Mouse (Mus musculus) midbrain, embryonic 14.5 days (tissue): ENCODE results near the gene Pcsk4. TPM values are rescaled to one million over a fixed set of nuclear protein-coding genes. Genes with fewer than 3 reads are reported as not detected.

Source experiments
- ATAC-seq: fragments of 200-750 bp; cut with Nextera tagmentation; 2 replicates; pipeline ENCODE4 v1.8.0; 2017; ENCODE audit warnings: moderate number of reproducible peaks, moderate library complexity; ENCODE audit not compliant: low FRiP score, low TSS enrichment
- DNase-seq: peaks from one replicate; pipeline ENCODE4 v3.0.0-alpha.2; 2015
- H3K27ac ChIP-seq: fragments of 300-500 bp; sonication (generic); replicated peaks from 2 replicates; pipeline ENCODE4 v1.5.1; 2014; ENCODE audit warnings: mild to moderate bottlenecking, low read depth, low read length, moderate library complexity
- H3K27me3 ChIP-seq: fragments of 300-500 bp; sonication (generic); 2 replicates; pipeline ENCODE4 v1.6.1; 2014; ENCODE audit warnings: low read length, control low read depth, mixed read lengths; ENCODE audit not compliant: control insufficient read depth, insufficient read depth
- H3K36me3 ChIP-seq: fragments of 300-500 bp; sonication (generic); 2 replicates; pipeline ENCODE4 v1.6.1; 2014; ENCODE audit warnings: low read length, control low read depth; ENCODE audit not compliant: control insufficient read depth, insufficient read depth
- H3K4me1 ChIP-seq: fragments of 300-500 bp; sonication (generic); 2 replicates; pipeline ENCODE4 v1.6.1; 2014; ENCODE audit warnings: mild to moderate bottlenecking, antibody characterized with exemption, low read length, control low read depth; ENCODE audit not compliant: control insufficient read depth, insufficient read depth
- H3K4me2 ChIP-seq: fragments of 300-500 bp; sonication (generic); 2 replicates; pipeline ENCODE4 v1.6.1; 2014; ENCODE audit warnings: mild to moderate bottlenecking, low read length, moderate library complexity
- H3K4me3 ChIP-seq: fragments of 300-500 bp; sonication (generic); replicated peaks from 2 replicates; pipeline ENCODE4 v1.5.1; 2014; ENCODE audit warnings: low read depth, low read length
- H3K9ac ChIP-seq: fragments of 300-500 bp; sonication (generic); replicated peaks from 2 replicates; pipeline ENCODE4 v1.6.1; 2014; ENCODE audit warnings: mild to moderate bottlenecking, low read length, moderate library complexity
- H3K9me3 ChIP-seq: fragments of 300-500 bp; sonication (generic); 2 replicates; pipeline ENCODE4 v1.6.1; 2016; ENCODE audit warnings: low read length, control low read depth, mixed read lengths; ENCODE audit not compliant: control insufficient read depth
- WGBS: fragments of 180-500 bp; shearing (Covaris S2); extraction: QIAGEN DNeasy Blood & Tissue Kit; methylation state at CpG from one replicate; pipeline ENCODE4 v1.1.7; 2014; 5-methylcytosine and 5-hydroxymethylcytosine counted together
- polyA plus RNA-seq: library from polyadenylated mRNA; unstranded; fragments of >200 nt; fragmentation: Nextera tagmentation; extraction: Ambion mirVana; gene quantifications from 2 replicates; pipeline ENCODE4 v1.2.1, GENCODE M21; 2014

Pcsk4 gene
- polyA plus RNA-seq, 1 experiment from 2014 or later, result 2.5 TPM

DNA sequence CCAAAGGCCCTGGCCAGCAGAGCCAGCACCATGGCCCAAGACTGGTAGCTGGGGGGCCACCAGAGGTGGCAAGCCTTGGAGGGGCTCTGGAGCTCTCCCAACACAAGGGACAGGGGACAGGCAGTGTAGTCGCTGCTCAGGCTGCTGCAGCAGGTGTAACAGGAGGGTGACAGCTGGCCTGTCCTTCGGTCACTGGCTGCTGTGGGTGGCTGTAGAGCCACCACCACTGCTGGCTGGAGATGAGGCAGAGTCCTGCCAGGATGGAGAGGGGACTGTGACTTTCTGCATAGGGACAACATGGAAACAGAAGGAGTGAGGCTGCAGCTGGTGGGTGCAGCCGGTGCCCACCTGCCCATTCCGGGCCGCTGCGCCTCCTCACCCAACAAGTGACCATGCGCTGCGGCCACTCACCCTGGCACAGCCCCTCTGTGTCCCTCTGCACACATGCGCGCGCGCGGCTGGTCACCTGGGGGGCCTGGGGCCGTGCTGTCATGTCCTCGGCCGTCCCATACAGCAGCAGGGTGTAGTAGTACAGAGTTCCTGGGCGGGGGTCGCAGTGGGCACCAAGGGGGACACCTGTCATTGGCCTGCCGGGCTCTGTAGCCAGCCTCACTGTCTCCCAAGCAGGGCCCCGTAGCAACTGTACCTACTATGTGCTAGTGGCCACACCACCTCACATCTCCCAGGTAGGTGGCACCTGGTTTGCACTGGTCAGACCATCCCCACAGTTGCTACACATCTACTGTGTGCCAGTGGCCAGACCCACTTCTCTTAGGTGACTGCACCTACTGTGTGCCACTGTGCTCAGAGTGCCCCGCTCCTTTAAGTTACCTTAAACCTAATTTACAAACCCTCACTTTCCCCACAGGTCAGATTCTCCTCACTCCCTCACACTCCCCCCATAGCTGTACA lies 7.4 kb downstream of the Pcsk4 start:
- ATAC-seq (no peak), DNase-seq (no peak)
- Histone ChIP-seq H3K36me3 (peaks cover 21% of the 10 kb centered on the region), H3K9ac (no peak overlapping the region), H3K27ac (no peak overlapping the region), H3K4me3 (no peak overlapping the region), H3K4me2 (no peak overlapping the region), H3K27me3 (no peaks in the 10 kb centered on the region), H3K4me1 (peaks cover 18% of the 10 kb centered on the region), H3K9me3 (no peaks in the 10 kb centered on the region)
- 94% methylated on average over 21 of the region's 21 CpGs for WGBS

DNA sequence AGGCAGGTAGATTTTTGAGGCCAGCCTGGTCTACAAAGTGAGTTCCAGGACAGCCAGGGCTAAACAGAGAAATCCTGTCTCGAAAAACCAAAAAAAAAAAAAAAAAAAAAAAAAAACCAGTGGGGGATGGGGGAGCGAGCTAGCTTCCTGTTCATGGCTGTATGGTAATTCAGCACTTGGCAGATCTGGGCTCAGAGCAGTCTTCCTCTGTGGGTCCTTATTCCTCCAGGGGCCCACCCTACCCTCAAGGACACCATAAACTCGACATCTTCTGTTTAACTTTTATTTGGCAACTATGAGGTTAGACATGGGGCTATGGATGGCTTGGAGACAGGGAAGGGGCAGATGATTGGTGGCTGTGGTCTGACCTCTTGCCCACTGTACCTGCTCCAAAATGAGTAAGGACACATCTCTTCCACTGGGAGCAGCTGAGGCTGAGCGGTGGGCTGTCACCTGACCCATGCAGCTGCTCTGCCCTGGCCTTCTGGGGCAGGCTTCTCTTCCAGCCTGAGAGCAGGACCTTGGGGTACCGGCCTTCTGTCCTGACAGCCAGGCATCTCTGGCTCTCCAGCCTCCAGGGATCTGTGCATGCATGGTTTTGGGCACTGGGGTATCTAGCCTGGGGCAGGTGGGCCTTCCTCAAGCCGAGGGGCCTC lies 8.2 kb downstream of the Pcsk4 start:
- Histone ChIP-seq H3K4me3 (no peak overlapping the region), H3K4me2 (no peak overlapping the region)

DNA sequence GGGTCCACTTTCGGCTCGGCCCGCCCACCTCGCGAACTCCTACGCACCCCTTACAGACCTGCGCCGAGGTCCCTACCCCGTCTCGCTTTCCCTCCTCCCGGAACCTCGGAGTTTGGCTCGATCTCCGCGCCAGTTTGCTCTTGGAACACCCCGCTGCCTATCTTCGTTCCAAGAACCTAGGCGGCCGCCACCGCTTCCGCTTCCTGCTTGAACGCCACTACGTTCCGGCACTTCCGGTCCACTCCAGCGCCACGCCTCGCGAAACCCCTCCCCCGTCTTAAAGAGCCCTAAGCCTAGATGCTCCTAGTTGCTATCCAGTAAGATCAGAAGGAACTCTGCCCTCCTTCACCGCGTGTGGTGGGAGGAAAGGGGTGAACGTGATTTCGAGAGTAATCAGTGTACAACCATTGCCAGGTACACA lies 8.9 kb downstream of the Pcsk4 start, which contains the start of gene 2310011J03Rik:
TSS of gene 2310011J03Rik (minus strand) at position 198 of the 421 bp plus-strand sequence.
- H3K36me3 ChIP-seq, result peaks cover 37% of the 10 kb centered on the region
- WGBS, result under 1% methylated on average over 34 of the region's 34 CpGs
- H3K4me1 ChIP-seq, result peaks cover 18% of the 10 kb centered on the region
- peak within 1 kb of the TSS; percentile 69 for H3K4me3 ChIP-seq
- H3K9me3 ChIP-seq, result no peaks in the 10 kb centered on the region
- peak within 1 kb of the TSS; percentile 97 for H3K4me2 ChIP-seq
- peak; percentile 46; the same call in 1 of the 2 replicates for ATAC-seq
- H3K27me3 ChIP-seq, result no peaks in the 10 kb centered on the region
- H3K9ac ChIP-seq, result peak within 1 kb of the TSS; percentile 58
- H3K27ac ChIP-seq, result peak within 1 kb of the TSS; percentile 70
- peak; percentile 96 for DNase-seq

More for the DNA sequence above, 8.2 kb downstream of the Pcsk4 start:
- Histone ChIP-seq H3K4me1 (peaks cover 18% of the 10 kb centered on the region), H3K36me3 (peaks cover 29% of the 10 kb centered on the region), H3K9me3 (no peaks in the 10 kb centered on the region), H3K27ac (no peak overlapping the region), H3K27me3 (no peaks in the 10 kb centered on the region), H3K9ac (no peak overlapping the region)
- 81% methylated on average over 6 of the region's 6 CpGs for WGBS
- ATAC-seq (no peak), DNase-seq (no peak)

DNA sequence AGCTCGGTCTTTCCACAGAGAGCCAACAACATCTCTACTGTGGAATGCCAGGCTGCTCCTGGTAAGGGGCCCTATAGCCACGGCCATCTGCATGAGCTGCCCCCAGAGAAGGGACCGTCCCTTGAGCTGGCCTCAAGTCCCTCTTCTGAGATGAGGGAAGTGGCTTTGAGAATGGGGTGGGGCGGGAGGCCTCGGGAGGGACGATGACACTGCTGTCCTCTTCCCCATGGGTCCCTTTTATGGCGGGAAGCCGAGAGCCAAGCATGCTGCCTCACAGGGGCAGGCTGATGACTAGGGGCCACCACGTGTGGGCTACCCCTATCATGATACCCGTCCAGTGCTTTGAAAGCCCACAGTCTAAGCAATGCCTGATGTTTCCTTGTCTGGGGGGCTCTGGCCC lies 12.3 kb downstream of the Pcsk4 start:
- Histone ChIP-seq H3K27me3 (no peaks in the 10 kb centered on the region), H3K9me3 (no peaks in the 10 kb centered on the region), H3K4me1 (peaks cover 8% of the 10 kb centered on the region), H3K27ac (no peak overlapping the region), H3K36me3 (peaks cover 70% of the 10 kb centered on the region), H3K4me2 (no peak overlapping the region), H3K9ac (no peak overlapping the region), H3K4me3 (no peak overlapping the region)
- ATAC-seq (no peak), DNase-seq (no peak)
- WGBS, result 43% methylated on average over 10 of the region's 10 CpGs

DNA sequence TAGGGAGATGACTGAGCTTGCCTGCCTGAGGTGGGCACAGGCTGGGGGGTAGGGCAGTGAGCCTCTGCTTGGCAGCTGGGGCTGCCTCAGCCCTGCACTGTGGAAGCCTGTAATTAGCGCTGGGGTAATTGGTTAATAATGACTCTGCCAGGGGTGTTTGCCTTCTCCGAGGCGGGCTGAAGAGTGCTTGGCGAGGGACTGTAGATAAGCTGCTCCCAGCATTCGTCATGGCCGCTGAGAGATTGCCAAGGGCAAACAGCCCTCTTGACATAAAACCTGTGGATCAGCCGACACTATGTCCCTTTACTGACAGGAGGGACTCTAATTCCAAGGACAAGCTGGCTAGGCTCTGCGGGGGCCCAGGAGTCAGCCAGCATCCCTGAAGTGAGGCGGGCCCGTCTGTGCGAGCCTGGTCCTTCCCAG lies 12.9 kb downstream of the Pcsk4 start:
- 37% methylated on average over 11 of the region's 11 CpGs for WGBS
- Histone ChIP-seq H3K4me2 (no peak overlapping the region), H3K36me3 (peaks cover 77% of the 10 kb centered on the region), H3K9me3 (no peaks in the 10 kb centered on the region), H3K27ac (no peak overlapping the region), H3K4me1 (peaks cover 8% of the 10 kb centered on the region), H3K9ac (no peak overlapping the region), H3K27me3 (no peaks in the 10 kb centered on the region), H3K4me3 (no peak overlapping the region)
- no peak for ATAC-seq
- DNase-seq, result no peak

DNA sequence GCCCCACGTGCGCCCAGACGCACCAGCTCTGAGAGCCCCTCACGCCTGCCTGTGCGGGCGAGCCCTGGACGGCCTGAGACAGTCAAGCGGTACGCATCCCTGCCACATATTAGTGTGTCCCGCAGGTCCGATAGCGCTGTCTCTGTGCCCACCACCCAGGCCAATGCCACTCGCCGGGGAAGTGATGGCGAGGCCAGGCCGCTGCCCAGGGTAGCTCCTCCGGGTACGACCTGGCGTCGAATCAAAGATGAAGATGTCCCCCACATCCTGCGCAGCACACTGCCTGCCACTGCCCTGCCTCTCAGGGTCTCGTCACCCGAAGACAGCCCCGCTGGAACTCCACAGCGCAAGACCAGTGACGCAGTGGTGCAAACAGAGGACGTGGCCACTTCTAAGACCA lies 14.0 kb downstream of the Pcsk4 start:
- 57% methylated on average over 27 of the region's 27 CpGs for WGBS
- no peaks in the 10 kb centered on the region for H3K27me3 ChIP-seq
- H3K9me3 ChIP-seq, result no peaks in the 10 kb centered on the region
- no peak overlapping the region for H3K4me2 ChIP-seq
- H3K36me3 ChIP-seq, result peaks cover 87% of the 10 kb centered on the region
- ATAC-seq, result no peak
- H3K9ac ChIP-seq, result no peak overlapping the region
- no peak overlapping the region for H3K4me3 ChIP-seq
- H3K4me1 ChIP-seq, result peaks cover 8% of the 10 kb centered on the region
- DNase-seq, result no peak
- H3K27ac ChIP-seq, result no peak overlapping the region

DNA sequence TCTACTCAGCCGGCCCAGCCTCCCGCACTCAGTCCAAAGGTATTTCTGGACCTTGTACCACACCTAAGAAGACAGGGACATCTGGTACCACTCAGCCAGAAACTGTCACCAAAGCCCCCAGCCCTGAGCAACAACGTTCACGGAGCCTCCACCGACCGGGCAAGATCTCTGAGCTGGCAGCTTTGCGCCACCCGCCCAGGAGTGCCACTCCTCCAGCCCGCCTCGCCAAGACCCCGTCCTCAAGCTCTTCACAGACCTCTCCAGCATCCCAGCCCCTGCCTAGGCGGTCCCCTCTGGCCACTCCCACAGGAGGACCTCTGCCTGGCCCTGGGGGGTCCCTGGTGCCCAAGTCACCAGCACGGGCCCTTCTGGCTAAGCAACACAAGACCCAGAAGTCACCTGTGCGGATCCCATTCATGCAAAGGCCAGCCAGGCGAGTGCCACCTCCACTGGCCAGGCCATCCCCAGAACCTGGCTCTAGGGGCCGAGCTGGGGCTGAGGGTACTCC lies 14.8 kb downstream of the Pcsk4 start:
- no peak overlapping the region for H3K4me2 ChIP-seq
- WGBS, result 64% methylated on average over 16 of the region's 16 CpGs
- no peak for ATAC-seq
- no peak overlapping the region; the same call in 1 of the 2 replicates for H3K9ac ChIP-seq
- H3K9me3 ChIP-seq, result no peaks in the 10 kb centered on the region
- H3K4me3 ChIP-seq, result no peak overlapping the region
- no peak overlapping the region for H3K27ac ChIP-seq
- no peaks in the 10 kb centered on the region for H3K27me3 ChIP-seq
- H3K36me3 ChIP-seq, result peaks cover 94% of the 10 kb centered on the region
- H3K4me1 ChIP-seq, result peaks cover 3% of the 10 kb centered on the region
- DNase-seq, result no peak

DNA sequence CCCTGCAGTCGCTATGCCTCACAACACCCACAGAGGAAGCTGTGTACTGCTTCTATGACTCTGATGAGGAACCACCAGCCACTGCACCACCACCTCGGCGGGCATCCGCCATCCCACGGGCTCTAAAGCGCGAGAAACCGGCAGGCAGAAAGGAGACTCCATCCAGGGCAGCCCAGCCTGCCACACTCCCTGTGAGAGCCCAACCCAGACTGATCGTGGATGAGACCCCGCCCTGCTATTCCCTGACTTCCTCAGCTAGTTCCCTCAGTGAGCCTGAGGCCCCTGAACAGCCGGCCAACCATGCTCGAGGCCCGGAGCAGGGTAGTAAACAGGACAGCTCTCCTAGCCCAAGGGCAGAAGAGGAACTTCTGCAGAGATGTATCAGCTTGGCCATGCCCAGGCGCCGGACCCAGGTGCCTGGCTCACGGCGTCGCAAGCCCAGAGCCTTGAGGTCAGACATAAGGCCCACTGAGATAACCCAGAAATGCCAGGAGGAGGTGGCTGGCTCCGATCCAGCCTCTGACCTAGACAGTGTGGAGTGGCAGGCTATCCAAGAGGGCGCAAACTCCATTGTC lies 15.6 kb downstream of the Pcsk4 start:
- DNase-seq (no peak), ATAC-seq (no peak)
- Histone ChIP-seq H3K4me3 (no peak overlapping the region), H3K27me3 (no peaks in the 10 kb centered on the region), H3K36me3 (peaks cover 99% of the 10 kb centered on the region), H3K4me2 (no peak overlapping the region), H3K4me1 (no peaks in the 10 kb centered on the region), H3K9ac (no peak overlapping the region), H3K27ac (no peak overlapping the region), H3K9me3 (no peaks in the 10 kb centered on the region)
- 70% methylated on average over 20 of the region's 20 CpGs for WGBS
